Mouse (Mus musculus): ENCODE measurements at regions not wholly inside any gene's neighbourhood (a gene's known extent, or its start where the extent isn't known, plus 50 kb on each side); places are given as distances from the start of the nearest gene placed in this dataset.
"Not testable (repeated sequence)": the region's sequence is repeated elsewhere in the genome, so short reads cannot be mapped to it uniquely, and the experiment has no call there.

- DNase-seq (ENCODE audit: low spot score in 2 of 2) = no peak
Observed at GRCm38 (mm10) chr9:80961818-80962217, 496.5 kb upstream of the Impg1 start.

GRCm38 (mm10) chr9:80942991-80943390 lies 477.7 kb upstream of the Impg1 start:
- peak in 1 of 2 experiments; percentile 8 for DNase-seq (ENCODE audit: low spot score in 2 of 2)

DNA sequence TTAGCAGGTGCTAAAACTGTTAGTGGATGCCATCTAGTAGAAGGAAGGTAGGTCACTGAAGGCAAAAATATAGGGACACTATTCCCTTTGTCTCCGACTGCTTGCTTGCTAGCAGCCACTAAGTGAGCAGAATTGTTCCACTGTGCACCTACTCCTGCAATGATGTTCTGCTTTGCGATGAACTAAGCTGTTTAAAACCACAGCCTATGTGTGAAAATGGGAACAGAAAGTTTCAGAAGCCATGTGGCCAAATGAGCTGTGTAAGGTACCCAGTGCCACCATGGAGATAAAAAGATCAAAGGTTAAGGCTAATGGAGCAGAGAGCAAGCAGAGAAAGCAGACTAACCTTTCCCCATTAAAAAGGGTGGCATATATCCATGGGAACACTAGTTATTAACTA lies 476.1 kb upstream of the Impg1 start:
- DNase-seq (ENCODE audit: low spot score in 2 of 2) = no peak

DNA sequence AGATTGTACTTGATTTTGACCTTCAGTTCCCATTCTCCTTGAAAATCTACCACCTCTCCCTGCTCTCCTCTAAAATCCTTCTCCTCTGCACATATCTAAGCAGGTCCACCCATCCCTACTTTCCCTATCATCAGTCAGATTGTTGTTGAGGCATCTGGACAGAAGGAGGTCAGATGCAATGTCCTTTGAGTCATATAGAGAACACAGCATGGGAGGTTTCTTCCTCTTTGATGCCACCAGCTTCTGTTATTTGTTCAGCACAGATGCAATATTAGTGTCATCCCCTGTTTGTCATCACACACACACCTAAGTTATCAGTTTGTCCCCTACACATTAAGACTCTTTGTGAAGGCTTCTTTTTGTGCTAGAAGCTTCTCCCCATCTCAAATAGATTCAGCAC lies 473.0 kb upstream of the Impg1 start:
- DNase-seq (ENCODE audit: low spot score in 2 of 2) = no peak

DNA sequence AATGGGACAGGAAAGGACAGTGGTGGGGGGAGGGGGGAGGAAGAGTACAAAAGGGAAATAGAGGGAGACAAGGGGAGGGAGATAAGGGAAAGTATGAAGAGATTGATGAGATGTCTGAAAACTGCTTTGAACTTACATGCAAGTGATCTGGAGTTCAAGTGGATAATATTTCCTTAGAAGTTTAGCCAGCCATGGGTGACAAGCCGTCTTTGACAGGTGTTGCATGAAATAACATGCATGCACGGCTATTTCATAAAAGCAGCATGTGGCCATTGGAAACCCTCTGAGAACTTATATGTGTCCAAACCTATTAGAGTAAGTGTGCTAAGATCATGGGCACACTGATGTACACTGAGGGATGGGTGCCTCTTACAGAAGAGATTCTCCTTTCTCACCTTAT lies 465.3 kb upstream of the Impg1 start:
- no peak for DNase-seq (ENCODE audit: low spot score in 2 of 2)

GRCm38 (mm10) chr9:80920304-80920703 lies 455.0 kb upstream of the Impg1 start:
- DNase-seq (ENCODE audit: low spot score in 2 of 2) = no peak

DNA sequence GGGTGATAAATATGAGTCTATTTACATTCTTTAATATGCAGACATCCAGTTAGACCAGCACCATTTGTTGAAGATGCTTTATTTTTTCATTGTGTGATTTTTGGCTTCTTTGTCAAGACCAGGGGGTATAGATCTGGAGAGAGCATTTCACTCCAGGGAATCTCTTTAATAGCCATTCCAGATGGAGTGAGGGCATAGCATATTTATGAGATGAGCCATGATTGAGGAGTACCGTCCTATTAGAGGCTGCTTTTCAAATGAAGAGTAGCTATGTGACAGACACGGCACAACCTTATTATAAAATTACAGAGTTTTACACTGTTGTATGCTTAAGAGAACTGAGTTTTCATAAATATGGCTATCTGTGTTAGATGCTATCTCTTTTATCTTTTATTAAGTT lies 448.6 kb upstream of the Impg1 start:
- DNase-seq (ENCODE audit: low spot score in 2 of 2) = no peak

DNA sequence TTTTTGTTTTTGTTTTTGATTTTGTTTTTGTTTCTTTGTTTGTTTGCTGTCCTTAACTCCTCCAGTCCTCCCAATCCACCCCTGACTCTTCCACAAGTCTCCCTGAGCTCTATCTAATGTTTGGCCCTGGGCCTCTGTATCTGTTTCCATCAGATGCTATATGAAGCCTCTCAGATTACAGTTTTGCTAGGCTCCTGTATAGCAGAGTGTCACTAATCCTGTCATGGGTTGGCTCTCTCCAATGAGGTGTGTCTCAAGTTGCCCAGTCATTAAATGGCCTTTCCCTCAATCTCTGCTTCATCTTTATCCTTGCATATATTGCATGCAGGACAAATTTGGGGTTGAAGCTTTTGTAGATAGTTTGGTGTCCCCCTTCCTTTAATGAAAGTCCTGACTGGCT lies 446.9 kb upstream of the Impg1 start:
- DNase-seq (ENCODE audit: low spot score in 2 of 2) = no peak

- no peak for DNase-seq (ENCODE audit: low spot score in 2 of 2)
Observed at GRCm38 (mm10) chr9:80866807-80867206, 401.5 kb upstream of the Impg1 start.

GRCm38 (mm10) chr9:80858998-80859397 lies 393.7 kb upstream of the Impg1 start:
- no peak for DNase-seq (ENCODE audit: low spot score in 2 of 2)

DNA sequence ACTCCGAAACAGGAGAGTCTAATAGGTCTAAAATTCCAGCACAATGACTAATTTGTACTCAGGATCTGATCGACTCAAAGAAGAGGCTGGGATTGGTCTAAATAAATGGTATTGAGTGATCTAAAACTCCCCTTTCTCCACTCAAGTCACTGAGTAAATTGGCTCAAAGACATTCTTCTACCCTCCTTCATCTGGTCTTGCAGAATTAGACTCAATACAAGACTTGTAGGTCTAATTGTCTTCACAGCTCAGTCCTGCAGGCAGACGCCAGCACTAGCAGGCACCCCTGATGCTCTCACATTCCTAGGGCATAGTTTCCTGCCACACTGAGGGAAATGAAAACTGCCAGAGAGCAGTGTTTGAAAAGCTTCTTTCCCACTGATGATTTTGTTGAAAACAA lies 382.9 kb upstream of the Impg1 start:
- no peak for DNase-seq (ENCODE audit: low spot score in 2 of 2)

GRCm38 (mm10) chr9:80832808-80833207 lies 367.5 kb upstream of the Impg1 start:
- DNase-seq (ENCODE audit: low spot score in 2 of 2) = no peak

DNA sequence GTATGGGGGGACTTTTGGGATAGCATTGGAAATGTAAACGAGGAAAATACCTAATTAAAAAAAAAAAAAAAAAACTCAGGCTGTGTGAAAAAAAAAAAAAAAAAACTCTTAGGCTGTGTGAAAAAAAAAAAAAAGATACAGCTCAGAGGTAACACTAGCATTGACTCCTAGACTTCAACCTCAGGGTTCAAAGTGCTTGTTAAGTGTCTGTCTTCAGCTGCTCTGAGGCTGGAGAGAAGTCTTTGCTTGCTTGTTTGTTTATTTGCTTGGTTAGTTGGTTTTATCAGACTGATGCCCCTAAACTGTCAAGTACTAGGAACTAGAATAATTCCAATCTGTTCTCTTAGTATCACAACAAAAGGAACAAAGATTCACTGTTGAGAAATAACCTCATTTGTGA lies 360.1 kb upstream of the Impg1 start:
- DNase-seq (ENCODE audit: low spot score in 2 of 2) = no peak

- no peak for DNase-seq (ENCODE audit: low spot score in 2 of 2)
Observed at GRCm38 (mm10) chr9:80820066-80820465, 354.8 kb upstream of the Impg1 start.

DNA sequence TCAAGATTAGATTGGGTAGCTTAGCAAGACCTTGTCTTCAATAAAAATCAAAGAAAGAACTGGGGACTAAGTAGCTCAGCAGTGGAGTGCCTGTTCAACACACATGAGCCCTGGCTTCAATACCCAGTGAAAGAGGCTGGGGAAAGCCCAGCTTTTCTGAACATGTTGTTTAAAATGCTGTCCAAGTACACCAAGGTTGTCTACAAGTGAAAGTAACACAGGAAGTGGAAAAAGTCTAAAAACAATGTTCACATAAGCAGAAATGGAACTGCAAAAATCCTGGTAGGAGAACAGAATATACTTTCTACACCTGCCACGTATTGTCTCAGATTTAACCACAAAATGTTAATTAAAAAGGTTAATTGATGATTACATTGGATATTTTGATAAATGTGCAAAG lies 353.8 kb upstream of the Impg1 start:
- DNase-seq (ENCODE audit: low spot score in 2 of 2) = no peak

GRCm38 (mm10) chr9:80813921-80814320 lies 348.6 kb upstream of the Impg1 start:
- DNase-seq (ENCODE audit: low spot score in 2 of 2) = not testable (repeated sequence)

GRCm38 (mm10) chr9:80791523-80791922 lies 326.2 kb upstream of the Impg1 start:
- DNase-seq (ENCODE audit: low spot score in 2 of 2) = no peak

- no peak for DNase-seq (ENCODE audit: low spot score in 2 of 2)
Observed at GRCm38 (mm10) chr9:80774541-80774940, 309.3 kb upstream of the Impg1 start.

- not testable (repeated sequence) for DNase-seq (ENCODE audit: low spot score in 2 of 2)
Observed at GRCm38 (mm10) chr9:80735806-80736205, 270.5 kb upstream of the Impg1 start.

DNA sequence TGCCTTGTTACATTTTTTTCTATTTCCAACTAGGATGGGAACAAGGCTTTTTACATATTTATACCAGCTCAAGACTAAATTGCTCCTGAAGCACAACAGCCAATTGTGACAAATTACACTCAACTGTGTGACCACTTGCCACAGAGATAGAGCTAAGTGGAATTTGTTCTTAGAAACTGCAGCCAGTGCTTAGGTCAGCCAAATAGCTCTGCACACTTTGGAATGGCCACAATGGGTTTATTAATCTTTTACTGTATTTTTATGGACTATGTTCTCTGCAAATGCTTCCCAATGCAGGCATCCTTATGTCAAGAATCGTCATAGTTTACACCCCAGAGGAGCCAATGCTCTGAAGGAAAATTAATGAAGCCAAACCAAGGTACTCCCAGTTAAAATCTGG lies 267.7 kb upstream of the Impg1 start:
- no peak for DNase-seq (ENCODE audit: low spot score in 2 of 2)

- DNase-seq (ENCODE audit: low spot score in 2 of 2) = no peak
Observed at GRCm38 (mm10) chr9:80723638-80724037, 258.4 kb upstream of the Impg1 start.

- DNase-seq (ENCODE audit: low spot score in 2 of 2) = no peak
Observed at GRCm38 (mm10) chr9:80718516-80718915, 253.2 kb upstream of the Impg1 start.

- DNase-seq (ENCODE audit: low spot score in 2 of 2) = no peak
Observed at GRCm38 (mm10) chr9:80709781-80710180, 244.5 kb upstream of the Impg1 start.

DNA sequence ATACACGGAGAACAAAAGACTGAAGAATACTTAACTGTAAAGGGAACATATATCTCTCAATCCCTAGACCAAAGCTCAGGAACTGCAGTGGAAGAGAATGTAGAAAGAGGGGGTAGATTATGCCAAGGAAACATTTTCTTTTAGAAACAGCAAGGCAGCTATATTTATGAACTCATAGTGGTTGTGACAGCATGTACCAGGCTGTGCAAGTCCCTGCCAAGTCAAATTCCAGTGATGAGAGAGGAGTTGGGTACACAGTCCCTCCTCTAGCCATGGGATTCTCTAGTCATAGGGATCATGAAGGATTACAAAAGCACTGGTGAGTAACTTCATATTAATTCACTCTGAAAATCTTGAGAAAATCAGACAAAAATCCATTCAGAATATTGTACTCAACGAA lies 240.0 kb upstream of the Impg1 start:
- no peak for DNase-seq (ENCODE audit: low spot score in 2 of 2)

GRCm38 (mm10) chr9:80697171-80697570 lies 231.9 kb upstream of the Impg1 start:
- no peak for DNase-seq (ENCODE audit: low spot score in 2 of 2)

Measured in frontal cortex, postnatal 10 days (tissue).